Mouse (Mus musculus): ENCODE results near the gene Tmem186. TPM values are rescaled to one million over a fixed set of nuclear protein-coding genes. Genes with fewer than 3 reads are reported as not detected.

Tmem186 gene
- polyA plus RNA-seq, 1 experiment from 2014 or later = 22.9 TPM

- H3K9ac ChIP-seq (replicated peaks) = no peak overlapping the region
- H3K4me2 ChIP-seq = no peak overlapping the region
- H3K27ac ChIP-seq = no peak overlapping the region
- no peak for ATAC-seq (ENCODE audit: insufficient number of reproducible peaks, insufficient read depth, low FRiP score, low TSS enrichment, low read depth)
- no peaks in the 10 kb centered on the region for H3K27me3 ChIP-seq
- WGBS = 89% methylated on average over 11 of the region's 11 CpGs
- peaks cover 16% of the 10 kb centered on the region; the same call in 1 of the 2 replicates for H3K4me1 ChIP-seq (replicated peaks)
- H3K9me3 ChIP-seq = no peaks in the 10 kb centered on the region
- H3K36me3 ChIP-seq = peaks cover 51% of the 10 kb centered on the region
- no peak overlapping the region for H3K4me3 ChIP-seq (replicated peaks)
Measured at GRCm38 (mm10) chr16:8639466-8640191, 2.1 kb upstream of the Tmem186 start.

GRCm38 (mm10) chr16:8638131-8638530 is 619 bp upstream of the Tmem186 start:
- Histone ChIP-seq H3K9ac (replicated peaks) (peak overlapping the region; percentile 76), H3K4me1 (replicated peaks) (peaks cover 16% of the 10 kb centered on the region; the same call in 1 of the 2 replicates), H3K27me3 (no peaks in the 10 kb centered on the region), H3K4me2 (peak overlapping the region; percentile 85), H3K9me3 (no peaks in the 10 kb centered on the region), H3K36me3 (peaks cover 43% of the 10 kb centered on the region), H3K27ac (no peak overlapping the region), H3K4me3 (replicated peaks) (peak overlapping the region; percentile 78)
- no peak for ATAC-seq (ENCODE audit: insufficient number of reproducible peaks, insufficient read depth, low FRiP score, low TSS enrichment, low read depth)
- WGBS = 48% methylated on average over 7 of the region's 7 CpGs

GRCm38 (mm10) chr16:8636867-8637216 is 670 bp downstream of the Tmem186 start:
- peak; percentile 39; the same call in 1 of the 2 replicates for ATAC-seq (ENCODE audit: insufficient number of reproducible peaks, insufficient read depth, low FRiP score, low TSS enrichment, low read depth)
- H3K4me2 ChIP-seq = peak overlapping the region; percentile 85
- under 1% methylated on average over 13 of the region's 13 CpGs for WGBS
- H3K36me3 ChIP-seq = peaks cover 47% of the 10 kb centered on the region
- H3K27me3 ChIP-seq = no peaks in the 10 kb centered on the region
- peak overlapping the region; percentile 87 for H3K27ac ChIP-seq
- peaks cover 16% of the 10 kb centered on the region; the same call in 1 of the 2 replicates for H3K4me1 ChIP-seq (replicated peaks)
- peak overlapping the region; percentile 79 for H3K9ac ChIP-seq (replicated peaks)
- H3K9me3 ChIP-seq = no peaks in the 10 kb centered on the region
- H3K4me3 ChIP-seq (replicated peaks) = peak overlapping the region; percentile 78

GRCm38 (mm10) chr16:8631428-8631827 is 6.1 kb downstream of the Tmem186 start:
- no peaks in the 10 kb centered on the region for H3K27me3 ChIP-seq
- no peak overlapping the region for H3K9ac ChIP-seq (replicated peaks)
- no peak overlapping the region for H3K4me3 ChIP-seq (replicated peaks)
- no peak overlapping the region for H3K4me2 ChIP-seq
- no peak overlapping the region for H3K27ac ChIP-seq
- ATAC-seq (ENCODE audit: insufficient number of reproducible peaks, insufficient read depth, low FRiP score, low TSS enrichment, low read depth) = no peak
- H3K4me1 ChIP-seq (replicated peaks) = peaks cover 7% of the 10 kb centered on the region; the same call in 1 of the 2 replicates
- peaks cover 32% of the 10 kb centered on the region for H3K36me3 ChIP-seq
- no peaks in the 10 kb centered on the region for H3K9me3 ChIP-seq
- WGBS = 93% methylated on average over 5 of the region's 5 CpGs

GRCm38 (mm10) chr16:8630419-8630818 is 7.1 kb downstream of the Tmem186 start:
- no peaks in the 10 kb centered on the region; the same call in 1 of the 2 replicates for H3K4me1 ChIP-seq (replicated peaks)
- H3K27me3 ChIP-seq = no peaks in the 10 kb centered on the region
- H3K4me3 ChIP-seq (replicated peaks) = no peak overlapping the region
- no peaks in the 10 kb centered on the region for H3K9me3 ChIP-seq
- 81% methylated on average over 2 of the region's 2 CpGs for WGBS
- H3K36me3 ChIP-seq = peaks cover 26% of the 10 kb centered on the region
- H3K4me2 ChIP-seq = no peak overlapping the region
- ATAC-seq (ENCODE audit: insufficient number of reproducible peaks, insufficient read depth, low FRiP score, low TSS enrichment, low read depth) = no peak
- no peak overlapping the region for H3K27ac ChIP-seq
- no peak overlapping the region for H3K9ac ChIP-seq (replicated peaks)

GRCm38 (mm10) chr16:8620315-8621115 is 17.0 kb downstream of the Tmem186 start:
- WGBS = 84% methylated on average over 16 of the region's 16 CpGs
- Histone ChIP-seq H3K27ac (no peak overlapping the region), H3K4me3 (replicated peaks) (no peak overlapping the region), H3K27me3 (no peaks in the 10 kb centered on the region), H3K4me2 (no peak overlapping the region), H3K36me3 (peaks cover 30% of the 10 kb centered on the region), H3K9me3 (no peaks in the 10 kb centered on the region), H3K4me1 (replicated peaks) (no peaks in the 10 kb centered on the region), H3K9ac (replicated peaks) (no peak overlapping the region)
- ATAC-seq (ENCODE audit: insufficient number of reproducible peaks, insufficient read depth, low FRiP score, low TSS enrichment, low read depth) = no peak

- Histone ChIP-seq H3K4me3 (replicated peaks) (no peak overlapping the region), H3K4me1 (replicated peaks) (no peaks in the 10 kb centered on the region), H3K27ac (no peak overlapping the region), H3K36me3 (peaks cover 30% of the 10 kb centered on the region), H3K4me2 (no peak overlapping the region), H3K9ac (replicated peaks) (no peak overlapping the region), H3K9me3 (no peaks in the 10 kb centered on the region), H3K27me3 (no peaks in the 10 kb centered on the region)
- ATAC-seq (ENCODE audit: insufficient number of reproducible peaks, insufficient read depth, low FRiP score, low TSS enrichment, low read depth) = no peak
- whole genome bisulfite sequencing = 42% methylated on average over 10 of the region's 10 CpGs
Measured at GRCm38 (mm10) chr16:8619659-8620314, 17.7 kb downstream of the Tmem186 start.

GRCm38 (mm10) chr16:8613447-8613846 is 24.1 kb downstream of the Tmem186 start:
- no peaks in the 10 kb centered on the region for H3K27me3 ChIP-seq
- no peaks in the 10 kb centered on the region for H3K9me3 ChIP-seq
- H3K4me2 ChIP-seq = no peak overlapping the region
- no peak overlapping the region for H3K27ac ChIP-seq
- peaks cover 34% of the 10 kb centered on the region for H3K36me3 ChIP-seq
- H3K9ac ChIP-seq (replicated peaks) = no peak overlapping the region
- no peak overlapping the region for H3K4me3 ChIP-seq (replicated peaks)
- no peak for ATAC-seq (ENCODE audit: insufficient number of reproducible peaks, insufficient read depth, low FRiP score, low TSS enrichment, low read depth)
- H3K4me1 ChIP-seq (replicated peaks) = no peaks in the 10 kb centered on the region
- WGBS = 85% methylated on average over 3 of the region's 3 CpGs

GRCm38 (mm10) chr16:8613039-8613438 is 24.5 kb downstream of the Tmem186 start:
- no peak overlapping the region for H3K27ac ChIP-seq
- H3K4me3 ChIP-seq (replicated peaks) = no peak overlapping the region
- no peaks in the 10 kb centered on the region for H3K27me3 ChIP-seq
- H3K4me1 ChIP-seq (replicated peaks) = no peaks in the 10 kb centered on the region
- no peaks in the 10 kb centered on the region for H3K9me3 ChIP-seq
- no peak overlapping the region for H3K4me2 ChIP-seq
- ATAC-seq (ENCODE audit: insufficient number of reproducible peaks, insufficient read depth, low FRiP score, low TSS enrichment, low read depth) = no peak
- peaks cover 35% of the 10 kb centered on the region for H3K36me3 ChIP-seq
- no peak overlapping the region for H3K9ac ChIP-seq (replicated peaks)
- 70% methylated on average over 4 of the region's 4 CpGs for WGBS

- Histone ChIP-seq H3K4me2 (no peak overlapping the region), H3K4me1 (replicated peaks) (no peaks in the 10 kb centered on the region), H3K27ac (no peak overlapping the region), H3K36me3 (peaks cover 40% of the 10 kb centered on the region), H3K4me3 (replicated peaks) (no peak overlapping the region), H3K27me3 (no peaks in the 10 kb centered on the region), H3K9ac (replicated peaks) (no peak overlapping the region), H3K9me3 (no peaks in the 10 kb centered on the region)
- WGBS = 87% methylated on average over 8 of the region's 8 CpGs
- no peak for ATAC-seq (ENCODE audit: insufficient number of reproducible peaks, insufficient read depth, low FRiP score, low TSS enrichment, low read depth)
Measured at GRCm38 (mm10) chr16:8612214-8613005, 25.1 kb downstream of the Tmem186 start.
